Mouse (Mus musculus): Measurements from ENCODE around the gene Slc15a1.

The Slc15a1 gene

DNA sequence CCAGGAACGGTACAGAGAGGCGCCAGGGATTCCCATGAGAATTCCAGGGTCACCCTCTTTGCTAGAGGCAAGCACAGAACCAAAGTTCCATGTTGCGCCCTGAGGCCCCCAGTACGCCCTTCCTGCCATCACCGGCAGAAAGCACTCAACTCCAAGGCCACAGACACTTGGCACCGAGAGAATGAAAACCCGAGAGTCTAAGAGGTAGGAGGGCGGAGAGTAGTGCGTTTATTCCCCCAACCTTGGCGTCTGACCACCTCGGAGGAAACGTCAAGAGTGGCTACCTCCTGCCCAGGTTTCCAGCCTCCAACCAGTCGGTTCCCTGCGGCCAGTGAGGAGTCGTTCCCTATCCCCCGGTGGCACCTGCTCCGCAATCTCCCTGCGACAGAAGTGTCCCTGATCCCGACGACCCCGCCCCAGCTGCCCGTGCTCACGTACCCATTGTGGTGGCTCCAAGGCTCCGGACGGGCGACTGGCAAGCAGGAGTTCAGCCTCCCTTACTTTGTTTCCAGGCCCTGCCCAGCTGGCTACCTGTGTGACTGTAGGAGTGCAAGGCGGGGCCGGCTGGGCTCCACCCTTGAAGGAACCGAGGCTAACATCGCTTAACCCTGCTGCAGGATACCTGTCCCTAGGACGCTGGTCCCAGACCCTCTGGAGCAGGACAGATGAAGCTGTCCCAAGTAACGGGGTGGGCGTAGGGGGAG is at the start of gene Slc15a1:
TSS of gene Slc15a1 (minus strand) at position 472 of the 704 bp plus-strand sequence.
- DNase-seq (ENCODE audit: low read depth, low spot score), result peak; percentile 63

DNA sequence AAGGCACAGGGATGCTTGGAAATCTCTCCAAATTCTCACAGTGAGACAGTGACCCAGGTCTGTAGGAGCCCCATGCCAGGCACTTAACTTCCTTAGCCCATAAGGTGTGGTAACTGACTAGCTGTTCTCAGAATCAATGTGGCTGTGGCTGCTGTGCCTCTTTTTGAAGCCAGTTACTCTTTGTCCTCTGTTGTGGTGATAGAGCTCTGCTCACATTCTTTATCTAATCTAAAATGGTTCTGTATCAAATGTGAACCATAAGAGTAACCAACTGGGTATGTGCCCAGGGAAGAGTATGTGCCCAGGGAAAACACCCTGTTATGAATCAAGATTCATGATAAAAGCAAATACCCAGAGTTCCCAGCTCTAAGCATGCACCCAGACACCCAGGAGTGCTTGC is 48.7 kb upstream of the Slc15a1 start:
- no peak for DNase-seq (ENCODE audit: low read depth, low spot score)

DNA sequence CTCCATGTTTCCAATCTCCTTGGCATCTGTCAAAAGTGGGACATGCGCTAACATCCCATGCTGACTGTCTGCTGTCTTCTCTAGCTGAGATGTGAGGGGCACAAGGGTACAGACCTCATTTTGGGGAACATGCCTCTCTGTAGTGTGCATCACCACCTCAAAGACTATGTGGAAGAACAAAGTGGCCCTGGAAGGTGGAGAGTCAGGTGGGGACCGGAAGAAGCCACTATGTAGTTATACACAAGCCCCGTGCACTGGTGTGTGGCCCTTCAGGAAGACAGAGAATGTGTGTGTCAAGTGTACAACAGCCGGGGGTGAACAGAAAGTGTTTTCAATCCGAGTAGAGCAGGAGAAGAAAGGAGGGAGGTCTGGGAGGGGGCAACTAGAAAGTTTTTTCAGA is 47.5 kb upstream of the Slc15a1 start:
- DNase-seq (ENCODE audit: low read depth, low spot score), result no peak

DNA sequence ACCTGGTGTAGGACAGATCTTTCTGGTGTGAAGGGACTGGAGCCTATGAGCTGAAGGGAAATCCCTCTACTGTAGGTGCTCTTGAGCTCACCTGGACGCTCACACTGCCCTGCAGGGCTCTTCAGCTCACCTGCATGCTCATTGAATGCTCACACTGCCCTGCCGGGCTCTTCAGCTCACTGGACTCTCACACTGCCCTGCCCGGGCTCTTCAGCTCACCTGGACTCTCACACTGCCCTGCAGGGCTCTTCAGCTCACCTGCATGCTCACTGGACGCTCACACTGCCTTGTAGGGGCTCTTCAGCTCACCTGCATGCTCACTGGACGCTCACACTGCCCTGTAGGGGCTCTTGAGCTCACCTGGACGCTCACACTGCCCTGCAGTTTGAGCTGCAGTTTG is 44.8 kb upstream of the Slc15a1 start:
- DNase-seq (ENCODE audit: low read depth, low spot score), result no peak

DNA sequence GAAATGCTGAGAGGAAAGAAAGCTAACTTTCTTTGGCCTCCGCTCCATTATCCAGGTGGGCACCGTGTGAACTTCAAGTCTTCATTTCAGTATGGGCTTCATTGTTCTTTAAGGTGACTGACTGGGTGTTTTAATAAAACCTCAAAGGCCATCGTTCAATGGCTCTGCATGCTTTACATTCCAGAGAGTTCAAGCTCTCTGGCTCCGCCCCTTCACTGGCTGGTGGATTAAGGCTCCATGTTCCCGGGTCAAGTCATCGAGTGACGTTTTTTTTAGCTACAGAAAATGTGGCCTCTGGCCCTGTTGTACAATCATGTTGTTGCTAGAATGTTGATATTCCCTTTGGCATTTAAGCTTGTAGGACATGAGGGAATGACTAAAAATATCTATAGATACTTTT is 42.7 kb upstream of the Slc15a1 start:
- peak; percentile 97 for DNase-seq (ENCODE audit: low read depth, low spot score)

DNA sequence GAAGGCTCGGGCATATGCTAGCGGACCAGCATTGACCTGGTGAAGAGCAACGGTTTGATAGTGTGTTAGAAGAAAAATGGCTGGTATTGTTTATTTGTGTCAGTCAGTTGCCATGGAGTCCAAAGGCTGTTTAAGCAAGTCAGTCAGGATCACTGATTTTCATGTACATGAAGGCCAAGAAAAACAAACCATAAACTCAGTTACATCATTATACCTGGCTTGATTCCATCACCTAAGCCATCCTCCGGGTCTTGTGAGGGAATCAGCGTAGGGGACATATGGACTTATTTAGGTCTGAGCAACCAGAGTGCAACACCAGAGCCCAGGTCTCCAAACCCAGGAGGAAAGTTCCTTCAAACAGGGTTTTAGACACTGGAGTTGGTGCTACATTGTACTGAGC is 41.6 kb upstream of the Slc15a1 start:
- DNase-seq (ENCODE audit: low read depth, low spot score), result no peak

DNA sequence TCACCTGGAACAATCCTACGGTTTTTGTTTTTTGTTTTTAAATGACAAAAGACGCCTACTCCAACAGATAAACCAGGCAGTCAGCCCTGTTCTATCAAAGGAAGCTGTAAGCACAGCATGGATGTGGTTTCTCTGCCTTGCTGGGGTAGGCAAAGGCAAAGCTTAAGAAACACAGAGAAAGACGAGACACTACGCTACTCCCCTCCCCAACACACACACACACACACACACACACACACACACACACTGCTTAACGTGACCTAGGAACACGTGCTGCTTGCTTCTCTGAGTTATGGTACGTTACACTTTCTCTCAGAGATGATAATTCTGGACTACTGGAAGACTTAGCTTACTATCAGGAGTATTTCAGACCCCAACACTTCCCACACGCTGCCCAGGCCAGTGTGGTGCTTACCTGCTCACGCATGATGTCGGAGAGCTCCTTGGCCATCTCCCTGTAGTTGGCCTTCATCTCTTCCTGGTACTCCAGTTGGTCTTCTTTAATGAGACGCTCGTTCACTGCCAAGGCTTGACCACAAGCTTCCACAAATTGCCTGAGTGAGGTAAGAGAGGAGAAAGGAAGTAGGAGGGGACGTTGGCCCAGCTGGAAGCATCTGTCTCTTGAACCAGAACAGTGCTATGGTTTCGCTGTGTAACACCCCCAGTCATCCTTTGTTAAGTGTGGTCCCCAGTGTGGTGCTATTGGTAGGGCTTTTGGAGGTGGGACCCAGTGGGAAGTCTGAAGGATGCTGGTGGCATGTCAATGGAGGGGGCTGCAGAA is 40.7 kb upstream of the Slc15a1 start:
- DNase-seq (ENCODE audit: low read depth, low spot score), result no peak

DNA sequence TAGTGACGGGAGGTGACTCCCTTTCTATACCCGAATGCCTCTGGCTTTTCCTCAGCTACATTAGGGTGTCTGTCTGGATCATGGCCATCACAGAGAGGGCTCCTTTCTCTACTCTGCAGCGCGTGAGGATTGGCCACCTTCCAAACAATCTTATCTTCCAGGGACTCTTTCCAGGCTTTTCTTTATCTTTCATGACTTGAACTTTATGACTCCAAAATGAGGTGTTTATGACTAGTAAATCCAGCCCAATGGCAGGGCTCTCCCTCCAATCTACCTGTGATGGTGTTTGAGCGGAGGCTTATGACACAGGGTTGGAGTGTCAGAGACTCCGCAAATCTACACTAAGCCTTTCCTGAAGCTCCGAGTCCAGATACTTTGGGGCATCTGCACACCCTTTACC is 36.2 kb upstream of the Slc15a1 start:
- DNase-seq (ENCODE audit: low read depth, low spot score), result no peak

DNA sequence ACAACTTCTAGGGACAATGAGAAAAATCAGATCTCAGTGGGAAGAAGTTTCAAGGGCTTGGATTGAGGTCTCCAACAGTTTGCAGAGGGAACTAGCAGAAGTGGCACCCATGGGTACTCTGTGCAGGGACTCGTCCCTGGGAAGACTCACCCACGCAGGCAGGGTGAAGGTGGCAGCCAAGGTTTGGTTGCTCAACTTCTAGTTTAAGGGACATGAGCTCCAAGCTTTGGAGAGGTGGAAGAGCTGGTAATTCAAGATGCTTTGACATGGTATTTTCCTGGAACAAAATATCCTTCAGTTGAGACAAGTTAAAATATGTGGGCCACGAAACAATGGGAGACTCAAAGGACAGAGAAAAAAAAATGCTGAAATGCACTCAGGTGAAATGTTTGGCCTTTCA is 29.4 kb upstream of the Slc15a1 start:
- no peak for DNase-seq (ENCODE audit: low read depth, low spot score)

DNA sequence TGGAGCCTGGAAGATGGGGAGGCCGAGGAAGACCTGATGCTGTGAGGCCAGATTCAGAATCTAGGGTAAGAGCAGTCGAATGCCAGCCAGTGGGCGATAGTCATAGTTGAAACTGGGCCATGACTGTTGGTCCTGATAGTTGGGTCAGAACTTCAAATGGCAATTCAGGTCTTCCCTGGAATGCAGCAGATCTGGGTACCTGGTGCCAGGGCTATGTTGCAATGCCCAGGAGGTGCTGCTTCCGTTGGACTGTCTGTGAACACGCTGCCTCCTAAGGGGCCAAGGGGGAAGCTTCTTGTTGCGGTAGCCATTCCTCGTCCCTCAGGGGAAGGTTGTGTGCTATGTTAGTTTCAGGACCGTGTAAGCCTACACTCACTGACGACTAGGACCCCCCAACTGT is 25.8 kb upstream of the Slc15a1 start:
- no peak for DNase-seq (ENCODE audit: low read depth, low spot score)

DNA sequence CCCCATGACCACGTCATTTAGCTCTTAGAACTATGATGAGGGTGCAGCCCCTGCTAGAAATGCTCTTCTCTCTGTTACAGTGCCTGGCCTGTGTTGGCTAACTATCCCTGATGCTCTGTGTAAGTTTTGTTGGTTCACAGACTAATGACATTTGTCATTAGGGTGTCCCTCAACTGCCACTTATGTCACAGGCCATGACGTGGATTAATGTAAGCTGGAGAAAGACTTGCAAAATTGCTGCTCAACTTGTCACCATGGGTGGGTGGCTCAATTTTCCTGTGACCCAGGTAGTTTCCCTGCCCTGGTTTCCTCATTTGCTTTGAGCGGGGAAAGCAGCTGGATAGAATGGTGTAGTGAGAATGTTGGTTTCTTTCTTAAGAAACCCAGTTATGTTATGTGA is 22.8 kb upstream of the Slc15a1 start:
- DNase-seq (ENCODE audit: low read depth, low spot score), result no peak

DNA sequence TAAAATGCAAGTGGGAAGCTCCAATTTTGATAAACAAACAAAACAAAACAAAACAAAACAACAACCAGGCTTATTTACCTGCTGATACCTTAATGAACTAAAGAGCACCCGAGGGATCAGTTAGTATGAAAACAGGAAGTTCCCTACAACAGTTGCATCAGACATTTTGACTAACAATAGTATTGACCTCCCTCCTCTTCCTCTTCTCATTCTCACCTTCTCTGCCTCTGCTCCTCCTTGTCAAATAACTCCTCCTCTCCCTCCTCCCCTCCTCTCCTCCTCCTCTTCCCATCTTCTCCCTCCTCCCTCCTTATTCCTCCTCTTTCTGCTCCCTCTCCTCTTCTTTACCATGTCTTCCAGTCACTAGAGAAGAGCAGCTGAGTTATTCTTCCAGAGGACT is 22.1 kb upstream of the Slc15a1 start:
- DNase-seq (ENCODE audit: low read depth, low spot score), result no peak

DNA sequence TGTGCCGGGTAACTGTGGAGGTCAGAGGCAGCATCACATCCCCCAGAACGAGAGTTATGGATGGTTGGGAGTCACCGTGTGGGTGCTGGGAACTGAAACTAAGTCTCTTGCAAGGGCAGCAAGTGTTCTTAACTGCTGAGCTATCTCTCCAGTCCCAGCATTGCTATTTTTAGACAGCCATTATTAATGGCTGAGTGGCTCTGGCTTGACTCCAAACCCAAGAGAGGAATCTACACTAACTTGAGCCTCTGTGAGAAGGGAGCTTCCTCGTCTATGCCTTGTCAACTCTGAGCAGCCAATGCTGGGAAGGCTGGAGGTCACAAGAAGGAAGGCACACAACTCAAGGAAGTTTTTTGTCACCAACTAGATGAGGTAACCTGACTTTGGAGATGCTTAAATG is 16.7 kb upstream of the Slc15a1 start:
- DNase-seq (ENCODE audit: low read depth, low spot score), result no peak

DNA sequence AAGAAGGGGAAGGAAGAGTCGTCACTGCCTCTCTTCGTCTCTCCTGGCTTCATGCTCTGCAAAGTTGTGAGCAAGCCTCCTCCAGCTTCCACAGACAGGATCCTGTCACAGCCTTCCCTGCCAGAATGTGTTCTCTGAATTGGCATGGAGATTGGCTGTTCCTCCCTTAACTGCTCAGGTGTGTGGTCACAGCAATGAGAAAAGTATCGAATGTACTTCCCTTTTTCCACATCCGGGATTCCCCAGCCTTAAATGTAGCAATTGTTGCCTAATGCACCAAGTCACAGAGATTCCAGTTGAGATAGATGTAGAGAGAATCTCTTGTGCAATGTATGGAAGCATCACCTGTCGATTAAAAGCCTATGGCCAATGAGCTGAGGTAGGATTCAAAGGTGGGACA is 11.8 kb upstream of the Slc15a1 start:
- no peak for DNase-seq (ENCODE audit: low read depth, low spot score)

DNA sequence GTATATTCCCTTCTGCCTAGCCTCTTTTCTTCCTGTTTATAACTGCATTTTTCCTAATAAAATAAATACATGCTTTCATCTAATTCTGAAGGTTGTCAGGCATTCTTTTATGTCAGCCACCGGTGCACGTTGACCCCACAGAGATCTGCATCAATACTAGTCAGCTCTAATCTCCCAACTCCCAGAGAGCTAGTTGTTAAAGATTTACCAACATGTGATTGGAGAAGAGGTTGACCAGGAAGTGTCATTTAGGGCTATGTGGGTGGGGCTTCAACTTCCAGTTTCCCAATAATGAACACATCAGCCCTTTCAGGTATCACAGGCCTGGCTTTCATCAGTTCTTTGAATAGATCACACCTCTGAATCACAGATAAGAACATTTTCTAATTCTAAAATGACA is 3.9 kb upstream of the Slc15a1 start:
- no peak for DNase-seq (ENCODE audit: low read depth, low spot score)

DNA sequence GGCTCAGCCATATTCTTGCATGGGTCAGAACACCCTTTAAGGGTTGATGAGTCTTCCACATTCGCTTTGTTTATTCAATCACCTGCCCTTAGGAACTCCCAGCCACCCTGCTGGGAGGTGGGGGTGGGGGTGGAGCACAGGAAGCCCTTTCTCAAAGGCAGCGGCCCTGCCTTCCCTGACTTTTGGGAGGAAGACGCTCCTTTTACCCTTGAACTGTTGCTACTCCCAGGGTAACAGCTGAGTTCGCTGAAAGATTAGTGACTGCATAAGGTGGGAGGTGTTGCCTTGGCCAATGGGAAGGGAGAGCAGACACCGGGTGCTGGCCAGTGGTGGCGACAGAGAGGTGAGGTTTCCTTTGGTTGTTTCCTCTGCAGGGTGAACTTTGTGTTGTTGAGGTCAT is 1.3 kb upstream of the Slc15a1 start:
- peak; percentile 100 for DNase-seq (ENCODE audit: low read depth, low spot score)

DNA sequence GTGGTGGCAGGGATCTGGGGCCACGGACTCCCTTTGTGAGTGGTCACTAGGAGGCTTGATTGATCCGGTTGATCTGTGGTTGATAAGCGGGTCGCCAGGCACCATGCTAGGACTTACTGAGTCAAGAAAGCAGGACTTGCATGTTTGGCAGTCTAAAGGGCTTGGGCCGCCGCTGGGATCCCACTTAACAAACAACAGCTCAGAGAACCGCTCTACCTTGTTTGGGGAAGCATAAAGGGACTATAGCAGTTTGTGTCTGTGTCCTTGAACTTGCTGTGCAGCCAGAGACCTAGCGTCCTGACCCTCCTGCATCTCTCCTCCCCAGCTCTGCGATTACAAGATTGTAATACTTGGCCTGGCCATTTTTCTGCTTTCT is 421 bp upstream of the Slc15a1 start:
- DNase-seq (ENCODE audit: low read depth, low spot score), result peak; percentile 69

DNA sequence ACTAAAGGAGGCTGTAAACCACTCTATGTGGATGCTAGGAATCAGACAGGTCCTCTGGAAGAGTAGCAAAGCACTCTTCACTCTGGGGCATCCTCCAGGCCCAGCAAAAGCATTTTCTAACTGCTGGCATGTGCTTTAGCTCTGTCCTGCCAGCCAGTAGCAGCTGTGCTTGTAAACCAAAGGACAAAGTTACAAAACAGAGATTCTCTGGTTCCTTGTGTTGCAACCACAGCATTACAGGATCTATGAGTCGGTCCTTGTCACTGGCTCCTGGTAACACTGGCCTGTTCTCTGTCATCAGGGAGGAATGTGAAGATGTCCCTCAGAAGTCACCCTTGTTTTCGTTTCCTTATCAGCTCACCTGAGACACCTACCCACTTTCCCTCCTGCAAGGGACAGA is 4.5 kb downstream of the Slc15a1 start:
- DNase-seq (ENCODE audit: low read depth, low spot score), result no peak

DNA sequence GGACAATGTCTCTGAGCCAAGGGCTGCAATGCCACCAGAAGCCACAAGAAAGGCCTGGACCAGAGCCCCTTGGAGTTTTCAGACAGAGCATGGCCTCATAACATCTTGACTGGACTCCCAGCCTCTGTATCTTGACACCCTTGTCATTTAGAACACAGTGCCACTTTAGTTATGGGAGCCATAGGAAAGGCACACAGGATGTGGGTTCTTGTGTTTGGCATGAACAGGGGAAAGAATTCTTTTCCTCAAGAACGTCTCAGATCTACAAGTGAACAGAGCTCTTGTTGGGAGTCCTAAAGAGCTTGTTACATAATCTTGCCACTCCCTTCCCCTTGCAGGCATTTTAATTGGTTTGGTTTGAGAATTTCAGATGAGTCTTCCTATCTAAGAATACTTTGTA is 5.3 kb downstream of the Slc15a1 start:
- no peak for DNase-seq (ENCODE audit: low read depth, low spot score)

DNA sequence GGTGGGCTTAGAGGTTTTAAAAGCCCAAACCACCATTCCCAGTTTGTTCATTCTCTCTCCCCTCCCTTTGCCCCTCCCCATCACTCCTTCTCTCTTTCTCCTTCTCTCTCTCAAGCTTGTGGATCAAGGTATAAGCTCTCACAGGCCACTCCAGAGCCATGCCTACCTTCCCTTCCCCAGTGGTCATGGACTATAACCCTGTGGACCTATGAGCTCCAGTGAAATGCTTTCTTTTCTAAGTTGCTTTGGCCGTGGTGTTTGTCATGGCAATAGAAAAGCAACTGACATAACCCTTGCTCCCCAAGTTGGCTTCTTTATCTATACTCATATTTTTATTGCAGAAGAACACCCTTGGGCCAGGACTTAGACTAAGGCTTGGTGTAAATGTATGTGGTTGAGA is 7.3 kb downstream of the Slc15a1 start:
- no peak for DNase-seq (ENCODE audit: low read depth, low spot score)

DNA sequence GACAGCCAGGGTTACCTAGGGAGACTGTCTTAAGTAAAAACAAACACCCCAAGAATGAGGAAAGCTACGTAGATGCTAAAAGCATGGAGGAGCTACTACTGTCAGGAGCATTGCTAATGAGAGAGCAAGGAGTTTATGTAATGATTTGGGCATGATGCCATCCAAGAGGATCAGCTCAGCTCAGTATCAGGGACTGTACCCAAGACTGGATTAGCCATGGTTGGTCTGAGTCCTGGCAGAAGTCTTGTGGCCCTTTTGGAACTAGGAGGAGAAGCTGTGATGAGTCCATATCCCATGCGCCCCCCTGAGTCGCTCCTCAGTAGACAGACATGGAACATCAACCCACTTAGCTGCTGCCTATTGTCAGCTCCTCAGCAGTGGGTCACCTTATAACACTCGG is 9.3 kb downstream of the Slc15a1 start:
- DNase-seq (ENCODE audit: low read depth, low spot score), result no peak

DNA sequence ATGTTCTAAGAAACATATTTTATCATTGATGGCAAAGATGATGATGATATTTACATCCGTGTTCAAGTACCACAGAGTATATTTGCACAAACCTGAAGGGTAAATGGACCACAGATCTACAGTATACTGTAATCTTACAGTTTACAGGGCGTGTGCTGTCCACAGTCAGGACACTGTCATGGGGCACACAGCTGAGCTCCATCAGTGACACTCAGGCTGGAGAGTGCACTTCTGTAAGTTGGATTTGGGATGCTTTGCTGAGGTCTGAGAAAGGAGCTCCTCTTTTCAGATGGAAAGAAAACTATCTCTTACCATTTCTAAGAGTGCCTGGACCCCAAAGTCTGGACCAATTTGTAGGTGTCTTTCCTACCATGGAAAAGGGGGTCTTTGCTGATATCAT is 9.9 kb downstream of the Slc15a1 start:
- no peak for DNase-seq (ENCODE audit: low read depth, low spot score)

DNA sequence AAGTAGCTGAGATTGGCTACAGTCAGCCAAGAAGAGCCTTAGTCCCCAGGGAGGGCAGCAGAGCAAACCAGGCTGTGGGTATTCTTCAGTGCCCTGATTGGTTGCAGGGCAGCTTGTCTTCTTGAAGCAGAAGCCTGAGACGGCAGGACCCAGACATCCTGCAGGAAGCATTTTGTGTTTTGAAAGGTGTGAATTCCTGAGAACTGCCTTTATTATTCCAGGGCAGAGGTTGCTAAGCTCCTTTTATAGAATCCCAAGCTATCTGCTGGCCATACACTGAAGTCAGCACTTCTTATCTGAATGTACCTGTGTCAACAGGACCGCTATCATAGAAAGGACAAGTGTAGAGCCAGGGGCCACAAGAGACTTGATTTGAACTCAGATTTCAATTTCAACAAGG is 10.8 kb downstream of the Slc15a1 start:
- no peak for DNase-seq (ENCODE audit: low read depth, low spot score)

DNA sequence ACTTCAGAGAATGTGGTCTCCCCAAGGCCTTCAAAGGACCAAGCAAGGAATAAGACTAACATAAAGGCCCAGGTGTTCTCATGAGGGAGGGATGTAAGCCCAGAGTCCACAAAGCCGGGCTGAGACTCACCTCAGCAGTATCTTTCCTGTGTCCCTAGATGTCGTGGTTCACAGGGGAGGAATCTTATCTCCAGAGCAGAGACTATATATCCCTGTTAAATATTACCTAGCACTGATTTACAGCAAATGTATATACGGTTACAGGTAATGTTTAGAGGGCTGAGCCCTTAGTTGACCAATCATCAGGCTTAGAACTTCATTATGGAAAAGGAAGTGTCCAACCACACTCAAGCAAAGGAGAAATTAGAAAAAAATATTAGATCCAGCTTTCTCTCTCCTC is 11.3 kb downstream of the Slc15a1 start:
- no peak for DNase-seq (ENCODE audit: low read depth, low spot score)
